Mouse (Mus musculus): ENCODE results near the gene Fam205c.

DNA sequence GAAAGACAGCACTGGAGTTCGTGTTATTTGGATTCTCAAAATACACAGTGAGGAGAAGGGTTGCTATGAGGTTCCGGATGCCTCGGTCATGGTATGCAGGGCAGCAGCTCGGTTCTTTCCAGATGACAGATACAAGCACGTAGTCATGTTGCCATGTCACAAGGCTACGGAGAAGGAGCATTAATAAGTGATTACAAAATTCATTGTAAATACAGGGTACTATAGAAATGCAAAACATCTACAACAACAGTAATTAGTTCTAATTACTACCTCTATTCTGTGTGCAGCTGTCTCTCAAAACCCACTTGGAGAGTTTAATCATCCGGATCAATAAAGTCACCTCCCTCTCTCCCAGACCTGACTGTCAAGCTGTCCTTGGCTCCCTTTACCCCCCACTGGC lies 21.1 kb upstream of the Fam205c start:
- TF ChIP-seq CTCF (IDR thresholded peaks at IDR 0.05; ENCODE audit: low read depth, low read length) (no peak), POLR2A (IDR thresholded peaks at IDR 0.05; ENCODE audit: extremely low read depth, insufficient read depth, low read length) (no peak)
